Mouse (Mus musculus): ENCODE measurements around the gene Casz1. TPM values are rescaled to one million over a fixed set of nuclear protein-coding genes. Genes with fewer than 3 reads are reported as not detected.

Casz1 gene
- polyA plus RNA-seq, 1 experiment from 2014 or later, result 9.7 TPM

GRCm38 (mm10) chr4:148781516-148781915, 22.7 kb upstream of the Casz1 start:
- 47% methylated on average over 7 of the region's 7 CpGs for WGBS
- H3K27ac ChIP-seq (ENCODE audit: low read length), result no peak overlapping the region
- no peaks in the 10 kb centered on the region for H3K36me3 ChIP-seq (ENCODE audit: insufficient read depth, low read length)
- no peaks in the 10 kb centered on the region for H3K27me3 ChIP-seq (replicated peaks; ENCODE audit: insufficient read depth, low read length)
- ATAC-seq (no peak), DNase-seq (ENCODE audit: low spot score) (no peak)
- H3K4me1 ChIP-seq (ENCODE audit: insufficient read depth, low read depth, low read length), result no peaks in the 10 kb centered on the region
- H3K9ac ChIP-seq (replicated peaks; ENCODE audit: low read depth), result no peak overlapping the region
- H3K9me3 ChIP-seq (ENCODE audit: low read length), result no peaks in the 10 kb centered on the region
- TF ChIP-seq CTCF (IDR thresholded peaks at IDR 0.05) (no peak), EP300 (IDR thresholded peaks at IDR 0.05) (no peak)
- H3K4me3 ChIP-seq (ENCODE audit: low read depth, low read length), result no peak overlapping the region
- H3K4me2 ChIP-seq (replicated peaks; ENCODE audit: low read depth, low read length), result no peak overlapping the region

DNA sequence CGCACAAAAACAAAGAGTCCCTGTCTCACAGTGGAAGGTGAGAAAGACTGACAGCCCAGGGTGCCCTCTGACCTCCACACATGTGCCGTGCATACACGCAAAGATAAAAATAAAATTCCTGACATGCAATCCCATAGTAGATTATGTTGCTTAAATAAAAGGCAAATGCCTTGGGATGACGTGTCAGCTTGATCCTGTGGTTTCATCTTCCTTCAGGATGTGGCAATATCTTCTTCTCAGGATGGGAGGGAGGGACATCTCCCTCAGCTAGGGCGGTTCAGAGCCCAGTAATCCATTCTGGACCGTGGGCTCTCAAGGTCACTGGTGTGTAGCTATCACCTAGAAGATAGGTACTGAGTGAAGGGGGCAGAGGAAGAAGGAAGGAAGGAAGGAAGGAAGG, 21.3 kb upstream of the Casz1 start:
- Histone ChIP-seq H3K9me3 (ENCODE audit: low read length) (no peaks in the 10 kb centered on the region), H3K27ac (ENCODE audit: low read length) (no peak overlapping the region), H3K36me3 (ENCODE audit: insufficient read depth, low read length) (no peaks in the 10 kb centered on the region), H3K27me3 (replicated peaks; ENCODE audit: insufficient read depth, low read length) (no peaks in the 10 kb centered on the region), H3K4me2 (replicated peaks; ENCODE audit: low read depth, low read length) (no peak overlapping the region), H3K4me3 (ENCODE audit: low read depth, low read length) (no peak overlapping the region), H3K9ac (replicated peaks; ENCODE audit: low read depth) (no peak overlapping the region), H3K4me1 (ENCODE audit: insufficient read depth, low read depth, low read length) (no peaks in the 10 kb centered on the region)
- ATAC-seq (no peak), DNase-seq (ENCODE audit: low spot score) (no peak)
- 75% methylated on average over 6 of the region's 6 CpGs for WGBS
- TF ChIP-seq CTCF (IDR thresholded peaks at IDR 0.05) (no peak), EP300 (IDR thresholded peaks at IDR 0.05) (no peak)

DNA sequence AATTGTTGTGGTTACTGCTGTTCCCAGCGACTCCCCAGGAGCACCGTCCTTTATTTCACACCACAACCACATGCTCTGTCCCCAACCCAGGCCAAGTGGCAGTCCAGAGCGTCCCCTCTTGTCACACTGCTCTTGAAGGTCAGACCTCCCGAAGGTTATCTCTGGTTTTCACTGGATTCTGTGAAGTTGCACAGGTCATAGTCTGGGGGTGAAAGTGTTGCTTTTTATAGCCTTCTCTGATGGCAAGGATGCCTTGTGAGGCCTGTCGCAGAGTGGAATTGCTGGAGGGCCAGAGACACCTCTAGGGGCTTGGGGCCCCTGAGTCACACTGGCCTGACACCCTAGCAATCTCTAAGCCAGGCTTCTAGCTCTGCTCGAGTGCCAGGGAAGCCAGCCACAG, 20.5 kb upstream of the Casz1 start:
- H3K9ac ChIP-seq (replicated peaks; ENCODE audit: low read depth), result no peak overlapping the region
- H3K4me2 ChIP-seq (replicated peaks; ENCODE audit: low read depth, low read length), result no peak overlapping the region
- DNase-seq (ENCODE audit: low spot score) (no peak), ATAC-seq (no peak)
- no peak overlapping the region for H3K27ac ChIP-seq (ENCODE audit: low read length)
- no peaks in the 10 kb centered on the region for H3K9me3 ChIP-seq (ENCODE audit: low read length)
- no peak overlapping the region for H3K4me3 ChIP-seq (ENCODE audit: low read depth, low read length)
- H3K27me3 ChIP-seq (replicated peaks; ENCODE audit: insufficient read depth, low read length), result no peaks in the 10 kb centered on the region
- H3K36me3 ChIP-seq (ENCODE audit: insufficient read depth, low read length), result no peaks in the 10 kb centered on the region
- WGBS, result 55% methylated on average over 6 of the region's 6 CpGs
- TF ChIP-seq CTCF (IDR thresholded peaks at IDR 0.05) (no peak), EP300 (IDR thresholded peaks at IDR 0.05) (no peak)
- H3K4me1 ChIP-seq (ENCODE audit: insufficient read depth, low read depth, low read length), result no peaks in the 10 kb centered on the region

GRCm38 (mm10) chr4:148785053-148785567, 19.1 kb upstream of the Casz1 start:
- 65% methylated on average over 6 of the region's 6 CpGs for WGBS
- TF ChIP-seq EP300 (IDR thresholded peaks at IDR 0.05) (no peak), CTCF (IDR thresholded peaks at IDR 0.05) (no peak)
- no peaks in the 10 kb centered on the region for H3K27me3 ChIP-seq (replicated peaks; ENCODE audit: insufficient read depth, low read length)
- H3K9me3 ChIP-seq (ENCODE audit: low read length), result no peaks in the 10 kb centered on the region
- no peak overlapping the region for H3K4me3 ChIP-seq (ENCODE audit: low read depth, low read length)
- no peak overlapping the region for H3K4me2 ChIP-seq (replicated peaks; ENCODE audit: low read depth, low read length)
- DNase-seq (ENCODE audit: low spot score) (no peak), ATAC-seq (no peak)
- no peak overlapping the region for H3K9ac ChIP-seq (replicated peaks; ENCODE audit: low read depth)
- H3K36me3 ChIP-seq (ENCODE audit: insufficient read depth, low read length), result no peaks in the 10 kb centered on the region
- no peaks in the 10 kb centered on the region for H3K4me1 ChIP-seq (ENCODE audit: insufficient read depth, low read depth, low read length)
- H3K27ac ChIP-seq (ENCODE audit: low read length), result no peak overlapping the region

DNA sequence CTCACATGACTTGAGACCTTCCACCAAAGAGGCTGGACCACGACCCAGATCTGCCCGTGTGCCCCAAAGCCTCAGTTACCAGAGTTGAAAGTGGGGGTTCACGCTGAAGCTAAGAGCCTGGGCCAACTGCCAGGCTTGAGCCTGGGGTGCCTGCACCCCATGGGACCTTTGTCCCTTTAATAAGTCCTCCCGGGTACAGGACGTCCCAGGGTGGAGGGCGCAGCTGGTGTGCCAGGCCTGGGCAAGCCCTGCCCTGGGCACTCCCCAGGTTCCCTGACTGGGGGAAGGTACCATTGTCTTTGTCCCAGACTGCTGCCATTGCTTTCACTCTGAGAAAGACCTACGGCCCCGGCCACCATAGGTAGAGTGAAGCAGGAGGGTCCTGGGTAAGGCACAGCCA, 18.2 kb upstream of the Casz1 start:
- WGBS, result 80% methylated on average over 8 of the region's 8 CpGs
- H3K4me3 ChIP-seq (ENCODE audit: low read depth, low read length), result no peak overlapping the region
- TF ChIP-seq EP300 (IDR thresholded peaks at IDR 0.05) (no peak), CTCF (IDR thresholded peaks at IDR 0.05) (no peak)
- H3K36me3 ChIP-seq (ENCODE audit: insufficient read depth, low read length), result no peaks in the 10 kb centered on the region
- no peak overlapping the region for H3K9ac ChIP-seq (replicated peaks; ENCODE audit: low read depth)
- no peaks in the 10 kb centered on the region for H3K27me3 ChIP-seq (replicated peaks; ENCODE audit: insufficient read depth, low read length)
- DNase-seq (ENCODE audit: low spot score) (no peak), ATAC-seq (no peak)
- H3K4me1 ChIP-seq (ENCODE audit: insufficient read depth, low read depth, low read length), result no peaks in the 10 kb centered on the region
- no peak overlapping the region for H3K27ac ChIP-seq (ENCODE audit: low read length)
- H3K4me2 ChIP-seq (replicated peaks; ENCODE audit: low read depth, low read length), result no peak overlapping the region
- H3K9me3 ChIP-seq (ENCODE audit: low read length), result no peaks in the 10 kb centered on the region

GRCm38 (mm10) chr4:148790940-148791339, 13.3 kb upstream of the Casz1 start:
- ATAC-seq, result no peak
- Histone ChIP-seq H3K36me3 (ENCODE audit: insufficient read depth, low read length) (no peaks in the 10 kb centered on the region), H3K27ac (ENCODE audit: low read length) (no peak overlapping the region), H3K9me3 (ENCODE audit: low read length) (no peaks in the 10 kb centered on the region), H3K9ac (replicated peaks; ENCODE audit: low read depth) (no peak overlapping the region), H3K27me3 (replicated peaks; ENCODE audit: insufficient read depth, low read length) (no peaks in the 10 kb centered on the region), H3K4me1 (ENCODE audit: insufficient read depth, low read depth, low read length) (no peaks in the 10 kb centered on the region; the same call in 1 of the 2 replicates), H3K4me2 (replicated peaks; ENCODE audit: low read depth, low read length) (no peak overlapping the region), H3K4me3 (ENCODE audit: low read depth, low read length) (no peak overlapping the region)
- DNase-seq (ENCODE audit: low spot score), result no peak
- no peak for TF ChIP-seq EP300 (IDR thresholded peaks at IDR 0.05)
- TF ChIP-seq CTCF (IDR thresholded peaks at IDR 0.05), result no peak
- 62% methylated on average over 8 of the region's 8 CpGs for WGBS

- Histone ChIP-seq H3K4me2 (replicated peaks; ENCODE audit: low read depth, low read length) (no peak overlapping the region), H3K27me3 (replicated peaks; ENCODE audit: insufficient read depth, low read length) (no peaks in the 10 kb centered on the region), H3K4me1 (ENCODE audit: insufficient read depth, low read depth, low read length) (no peaks in the 10 kb centered on the region; the same call in 1 of the 2 replicates), H3K9me3 (ENCODE audit: low read length) (no peaks in the 10 kb centered on the region), H3K36me3 (ENCODE audit: insufficient read depth, low read length) (no peaks in the 10 kb centered on the region), H3K4me3 (ENCODE audit: low read depth, low read length) (no peak overlapping the region), H3K27ac (ENCODE audit: low read length) (no peak overlapping the region), H3K9ac (replicated peaks; ENCODE audit: low read depth) (no peak overlapping the region)
- ATAC-seq, result no peak
- 37% methylated on average over 4 of the region's 4 CpGs for WGBS
- TF ChIP-seq EP300 (IDR thresholded peaks at IDR 0.05) (no peak), CTCF (IDR thresholded peaks at IDR 0.05) (no peak)
- no peak for DNase-seq (ENCODE audit: low spot score)
Measured at GRCm38 (mm10) chr4:148795038-148795437, 9.2 kb upstream of the Casz1 start.
